Mouse (Mus musculus): ENCODE measurements around the gene Olfr310.

GRCm38 (mm10) chr7:86313608-86314007, 36.6 kb upstream of the Olfr310 start, which contains the start of gene Olfr309:
- TF ChIP-seq CTCF (IDR thresholded peaks at IDR 0.05): no peak
- no peak for TF ChIP-seq POLR2A (IDR thresholded peaks at IDR 0.05; ENCODE audit: insufficient read depth, low read depth, low read length)

Measured in heart, adult 2 months (tissue).